Mouse (Mus musculus) heart, embryonic 14.5 days (tissue): ENCODE measurements around the gene Rhot1. TPM values are rescaled to one million over a fixed set of nuclear protein-coding genes. Genes with fewer than 3 reads are reported as not detected.

Experiments
- ATAC-seq: fragments of 200-750 bp; cut with Nextera tagmentation; 2 replicates; pipeline ENCODE4 v1.8.0; 2017; ENCODE audit warnings: low read depth, moderate TSS enrichment; ENCODE audit not compliant: insufficient number of reproducible peaks, insufficient read depth, low FRiP score
- H3K27ac ChIP-seq, 2 experiments: fragments of 200-500 bp in 1 of 2; fragments of 300-500 bp in 1 of 2; sonication (generic) in 1 of 2; replicated peaks in 1 of 2; 2 replicates each; pipeline ENCODE4 v1.5.1; 2012 to 2014; ENCODE audit warnings: low read depth in 2 of 2, low read length in 2 of 2, control low read depth in 1 of 2, mild to moderate bottlenecking in 1 of 2, mixed read lengths in 1 of 2; ENCODE audit not compliant: control insufficient read depth in 1 of 2, insufficient read depth in 1 of 2
- H3K27me3 ChIP-seq: fragments of 300-500 bp; sonication (generic); 2 replicates; pipeline ENCODE4 v1.6.1; 2014; ENCODE audit warnings: mild to moderate bottlenecking, low read length, control low read depth; ENCODE audit not compliant: control insufficient read depth, insufficient read depth
- H3K36me3 ChIP-seq: fragments of 300-500 bp; sonication (generic); 2 replicates; pipeline ENCODE4 v1.6.1; 2014; ENCODE audit warnings: mild to moderate bottlenecking, control low read depth, low read length, mixed read lengths; ENCODE audit not compliant: control insufficient read depth, insufficient read depth
- H3K4me1 ChIP-seq, 2 experiments: fragments of 200-500 bp in 1 of 2; fragments of 300-500 bp in 1 of 2; sonication (generic) in 1 of 2; 2 replicates each; pipeline ENCODE4 v1.6.1; 2012 to 2014; ENCODE audit warnings: low read length in 2 of 2, control low read depth in 1 of 2, mixed read lengths in 1 of 2; ENCODE audit not compliant: control insufficient read depth in 2 of 2, insufficient read depth in 2 of 2
- H3K4me2 ChIP-seq: fragments of 300-500 bp; sonication (generic); 2 replicates; pipeline ENCODE4 v1.6.1; 2014; ENCODE audit warnings: mild to moderate bottlenecking, low read length
- H3K4me3 ChIP-seq, 2 experiments: fragments of 200-500 bp in 1 of 2; fragments of 300-500 bp in 1 of 2; sonication (generic) in 1 of 2; 2 replicates each; pipeline ENCODE4 v1.5.1; 2012 to 2014; ENCODE audit warnings: low read length in 2 of 2, mild to moderate bottlenecking in 2 of 2, control low read depth in 1 of 2, low read depth in 1 of 2, moderate library complexity in 1 of 2; ENCODE audit not compliant: control insufficient read depth in 1 of 2, insufficient read depth in 1 of 2
- H3K9ac ChIP-seq: fragments of 300-500 bp; sonication (generic); 2 replicates; pipeline ENCODE4 v1.6.1; 2014; ENCODE audit warnings: mild to moderate bottlenecking, low read length
- H3K9me3 ChIP-seq: fragments of 300-500 bp; sonication (generic); 2 replicates; pipeline ENCODE4 v1.6.1; 2016; ENCODE audit warnings: low read length, control low read depth; ENCODE audit not compliant: control insufficient read depth
- WGBS: fragments of 180-500 bp; shearing (Covaris S2); extraction: QIAGEN DNeasy Blood & Tissue Kit; methylation state at CpG from one replicate; pipeline ENCODE4 v1.1.7; 2014; 5-methylcytosine and 5-hydroxymethylcytosine counted together
- polyA plus RNA-seq: library from polyadenylated mRNA; unstranded; fragments of >200 nt; fragmentation: Nextera tagmentation; extraction: Ambion mirVana; gene quantifications from 2 replicates; pipeline ENCODE4 v1.2.1, GENCODE M21; 2014

The Rhot1 gene
- polyA plus RNA-seq, 1 experiment from 2014 or later = 75.2 TPM

GRCm38 (mm10) chr11:80301316-80302045 is 92.7 kb downstream of the Rhot1 start:
- Histone ChIP-seq H3K27me3 (peaks cover 62% of the 10 kb centered on the region), H3K36me3 (no peaks in the 10 kb centered on the region), H3K4me2 (peak overlapping the region; percentile 100), H3K4me1 (peaks cover 2 to 17% of the 10 kb centered on the region in 2 experiments; a peak in 3 of 4 replicates), H3K9me3 (no peaks in the 10 kb centered on the region), H3K4me3 (peak overlapping the region; percentile 56 to 68), H3K27ac (no peak overlapping the region), H3K9ac (peak overlapping the region; percentile 72)
- 1% methylated on average over 50 of the region's 53 CpGs for WGBS
- no peak; the same call in 1 of the 2 replicates for ATAC-seq

- Histone ChIP-seq H3K9me3 (no peaks in the 10 kb centered on the region), H3K4me1 (peaks cover 2 to 17% of the 10 kb centered on the region in 2 experiments; a peak in 3 of 4 replicates), H3K36me3 (no peaks in the 10 kb centered on the region), H3K9ac (peak overlapping the region; percentile 72), H3K27ac (no peak overlapping the region), H3K27me3 (peaks cover 58% of the 10 kb centered on the region), H3K4me3 (peak overlapping the region; percentile 56 to 68), H3K4me2 (peak overlapping the region; percentile 100)
- no peak for ATAC-seq
- whole genome bisulfite sequencing = 2% methylated on average over 9 of the region's 9 CpGs
These were observed 93.2 kb downstream of the Rhot1 start for GRCm38 (mm10) chr11:80302046-80302390.

- Histone ChIP-seq H3K27ac (no peak overlapping the region), H3K4me2 (peak overlapping the region; percentile 100), H3K9me3 (no peaks in the 10 kb centered on the region), H3K9ac (no peak overlapping the region), H3K27me3 (peaks cover 53% of the 10 kb centered on the region), H3K4me3 (peak overlapping the region; percentile 13 to 68; a peak in 3 of 4 replicates), H3K36me3 (no peaks in the 10 kb centered on the region), H3K4me1 (peaks cover 2 to 17% of the 10 kb centered on the region in 2 experiments; a peak in 3 of 4 replicates)
- ATAC-seq = no peak
- 5% methylated on average over 11 of the region's 11 CpGs for WGBS
These were observed 93.7 kb downstream of the Rhot1 start for GRCm38 (mm10) chr11:80302536-80302935.

- no peak overlapping the region for H3K27ac ChIP-seq
- no peak overlapping the region for H3K9ac ChIP-seq
- no peaks in the 10 kb centered on the region for H3K36me3 ChIP-seq
- WGBS = 75% methylated on average over 3 of the region's 3 CpGs
- ATAC-seq = no peak
- peaks cover 2 to 17% of the 10 kb centered on the region in 2 experiments; a peak in 3 of 4 replicates for H3K4me1 ChIP-seq
- no peak overlapping the region for H3K4me3 ChIP-seq
- no peaks in the 10 kb centered on the region for H3K9me3 ChIP-seq
- peaks cover 40% of the 10 kb centered on the region for H3K27me3 ChIP-seq
- H3K4me2 ChIP-seq = no peak overlapping the region
These were observed 94.9 kb downstream of the Rhot1 start for GRCm38 (mm10) chr11:80303746-80304145.

- Histone ChIP-seq H3K9me3 (no peaks in the 10 kb centered on the region), H3K4me1 (peaks cover 2 to 16% of the 10 kb centered on the region in 2 experiments; a peak in 3 of 4 replicates), H3K27me3 (peaks cover 29% of the 10 kb centered on the region), H3K4me2 (no peak overlapping the region), H3K27ac (no peak overlapping the region), H3K4me3 (no peak overlapping the region), H3K36me3 (no peaks in the 10 kb centered on the region), H3K9ac (no peak overlapping the region)
- ATAC-seq = no peak
- 69% methylated on average over 10 of the region's 10 CpGs for whole genome bisulfite sequencing
These were observed 96.0 kb downstream of the Rhot1 start for GRCm38 (mm10) chr11:80304846-80305245.

GRCm38 (mm10) chr11:80308537-80308936 is 99.7 kb downstream of the Rhot1 start:
- H3K4me3 ChIP-seq = no peak overlapping the region
- no peak for ATAC-seq
- H3K9me3 ChIP-seq = no peaks in the 10 kb centered on the region
- no peaks in the 10 kb centered on the region for H3K36me3 ChIP-seq
- WGBS = 37% methylated on average over 6 of the region's 6 CpGs
- H3K4me1 ChIP-seq = no peaks in the 10 kb centered on the region
- 0 out of 2 replicates have a peak, but pooled peaks cover 7% of the 10 kb centered on the region for H3K27me3 ChIP-seq
- no peak overlapping the region for H3K9ac ChIP-seq
- no peak overlapping the region for H3K4me2 ChIP-seq
- no peak overlapping the region for H3K27ac ChIP-seq

GRCm38 (mm10) chr11:80311271-80311670 is 102.5 kb downstream of the Rhot1 start:
- Histone ChIP-seq H3K36me3 (no peaks in the 10 kb centered on the region), H3K9ac (no peak overlapping the region), H3K27me3 (0 out of 2 replicates have a peak, but pooled peaks cover 4% of the 10 kb centered on the region), H3K4me3 (no peak overlapping the region), H3K27ac (no peak overlapping the region), H3K9me3 (no peaks in the 10 kb centered on the region), H3K4me2 (no peak overlapping the region), H3K4me1 (no peaks in the 10 kb centered on the region)
- WGBS = 73% methylated on average over 4 of the region's 4 CpGs
- ATAC-seq = no peak
